Mouse (Mus musculus): ENCODE results near the gene Acat1.

GRCm38 (mm10) chr9:53603849-53604248 lies 6.3 kb downstream of the Acat1 start:
- TF ChIP-seq CTCF (IDR thresholded peaks at IDR 0.05; ENCODE audit: borderline replicate concordance, insufficient read depth, low read depth, low read length) (no peak), POLR2A (IDR thresholded peaks at IDR 0.05; ENCODE audit: borderline replicate concordance, insufficient read depth, low read length) (no peak)

Data from cerebellum, adult 2 months (tissue).